Mouse (Mus musculus): ENCODE results near the gene Zfand3. TPM values are rescaled to one million over a fixed set of nuclear protein-coding genes. Genes with fewer than 3 reads are reported as not detected.

The Zfand3 gene
- polyA plus RNA-seq, 1 experiment from 2014 or later, result 60.2 TPM

- WGBS, result 71% methylated on average over 1 of the region's 1 CpGs
- H3K27ac ChIP-seq, result no peak overlapping the region
- no peak overlapping the region for H3K4me2 ChIP-seq
- no peaks in the 10 kb centered on the region for H3K9me3 ChIP-seq
- no peak overlapping the region for H3K4me3 ChIP-seq (replicated peaks)
- H3K4me1 ChIP-seq (replicated peaks), result no peaks in the 10 kb centered on the region
- H3K9ac ChIP-seq (replicated peaks), result no peak overlapping the region
- peaks cover 15% of the 10 kb centered on the region; the same call in 1 of the 2 replicates for H3K36me3 ChIP-seq
- ATAC-seq (ENCODE audit: insufficient number of reproducible peaks, insufficient read depth, low FRiP score, low TSS enrichment, low read depth), result no peak
- H3K27me3 ChIP-seq, result no peaks in the 10 kb centered on the region
Measured at GRCm38 (mm10) chr17:30178402-30178801, 173.9 kb downstream of the Zfand3 start.

DNA sequence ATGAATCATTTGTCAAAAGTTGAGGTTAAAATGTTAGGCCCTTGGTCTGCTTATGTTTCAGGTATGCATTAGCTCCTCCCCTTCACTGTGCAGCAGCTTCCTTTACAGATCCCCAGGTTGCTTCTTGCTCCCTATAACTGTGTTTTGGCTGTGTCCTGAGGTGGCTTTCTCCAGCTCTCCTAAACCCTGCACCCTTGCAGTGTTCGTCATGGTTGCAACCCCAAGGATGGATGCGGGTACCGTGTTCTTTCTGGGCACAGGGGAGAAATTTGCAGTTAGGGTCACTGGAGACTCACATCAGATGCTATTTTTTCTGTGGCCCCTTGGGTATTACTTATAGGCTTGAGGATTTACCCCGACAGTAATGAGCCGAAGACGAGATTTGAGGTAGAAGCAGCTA, 175.7 kb downstream of the Zfand3 start:
- Histone ChIP-seq H3K9me3 (no peaks in the 10 kb centered on the region), H3K27ac (no peak overlapping the region), H3K36me3 (peaks cover 24% of the 10 kb centered on the region; the same call in 1 of the 2 replicates), H3K4me1 (replicated peaks) (no peaks in the 10 kb centered on the region), H3K27me3 (no peaks in the 10 kb centered on the region), H3K9ac (replicated peaks) (no peak overlapping the region), H3K4me3 (replicated peaks) (no peak overlapping the region), H3K4me2 (no peak overlapping the region)
- ATAC-seq (ENCODE audit: insufficient number of reproducible peaks, insufficient read depth, low FRiP score, low TSS enrichment, low read depth), result no peak
- 93% methylated on average over 6 of the region's 6 CpGs for WGBS

GRCm38 (mm10) chr17:30181554-30181953, 177.0 kb downstream of the Zfand3 start:
- Histone ChIP-seq H3K27ac (no peak overlapping the region), H3K9ac (replicated peaks) (no peak overlapping the region), H3K4me3 (replicated peaks) (no peak overlapping the region), H3K9me3 (no peaks in the 10 kb centered on the region), H3K27me3 (no peaks in the 10 kb centered on the region), H3K36me3 (peaks cover 24% of the 10 kb centered on the region; the same call in 1 of the 2 replicates), H3K4me2 (no peak overlapping the region), H3K4me1 (replicated peaks) (no peaks in the 10 kb centered on the region)
- ATAC-seq (ENCODE audit: insufficient number of reproducible peaks, insufficient read depth, low FRiP score, low TSS enrichment, low read depth), result no peak
- 86% methylated on average over 4 of the region's 4 CpGs for WGBS

GRCm38 (mm10) chr17:30182063-30182462, 177.5 kb downstream of the Zfand3 start:
- no peak for ATAC-seq (ENCODE audit: insufficient number of reproducible peaks, insufficient read depth, low FRiP score, low TSS enrichment, low read depth)
- Histone ChIP-seq H3K36me3 (peaks cover 24% of the 10 kb centered on the region; the same call in 1 of the 2 replicates), H3K9me3 (no peaks in the 10 kb centered on the region), H3K4me3 (replicated peaks) (no peak overlapping the region), H3K9ac (replicated peaks) (no peak overlapping the region), H3K27ac (no peak overlapping the region), H3K4me2 (no peak overlapping the region), H3K4me1 (replicated peaks) (peaks cover 2% of the 10 kb centered on the region; the same call in 1 of the 2 replicates), H3K27me3 (no peaks in the 10 kb centered on the region)
- WGBS, result 88% methylated on average over 2 of the region's 2 CpGs

DNA sequence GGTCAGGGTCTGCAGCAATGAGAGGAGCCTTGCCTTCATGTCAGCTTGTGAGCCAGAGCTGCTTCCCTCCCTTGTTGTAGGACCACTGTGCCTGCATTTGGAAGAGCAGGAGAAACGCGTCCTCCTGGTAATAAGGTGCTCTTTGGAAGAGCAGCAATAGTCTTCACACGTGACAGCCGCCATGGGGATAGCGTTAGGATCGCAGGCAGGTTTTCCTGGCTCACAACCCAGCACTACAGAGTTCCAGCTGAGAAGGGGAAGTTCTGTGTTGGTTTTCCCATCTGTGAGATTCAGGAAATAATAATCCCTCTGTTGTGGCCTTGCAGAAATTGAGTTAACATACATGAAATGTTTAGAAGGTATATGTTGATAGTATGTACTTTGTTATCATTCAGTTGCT, 179.0 kb downstream of the Zfand3 start:
- H3K27me3 ChIP-seq, result no peaks in the 10 kb centered on the region
- H3K36me3 ChIP-seq, result 0 out of 2 replicates have a peak, but pooled peaks cover 10% of the 10 kb centered on the region
- H3K9ac ChIP-seq (replicated peaks), result no peak overlapping the region
- 89% methylated on average over 6 of the region's 6 CpGs for WGBS
- no peaks in the 10 kb centered on the region for H3K9me3 ChIP-seq
- no peak overlapping the region for H3K4me2 ChIP-seq
- ATAC-seq (ENCODE audit: insufficient number of reproducible peaks, insufficient read depth, low FRiP score, low TSS enrichment, low read depth), result no peak
- no peak overlapping the region for H3K4me3 ChIP-seq (replicated peaks)
- peaks cover 17% of the 10 kb centered on the region for H3K4me1 ChIP-seq (replicated peaks)
- no peak overlapping the region for H3K27ac ChIP-seq

- Histone ChIP-seq H3K27ac (no peak overlapping the region), H3K9me3 (no peaks in the 10 kb centered on the region), H3K4me2 (no peak overlapping the region), H3K27me3 (no peaks in the 10 kb centered on the region), H3K9ac (replicated peaks) (no peak overlapping the region), H3K36me3 (peaks cover 14% of the 10 kb centered on the region; the same call in 1 of the 2 replicates), H3K4me1 (replicated peaks) (peaks cover 49% of the 10 kb centered on the region), H3K4me3 (replicated peaks) (no peak overlapping the region)
- no peak for ATAC-seq (ENCODE audit: insufficient number of reproducible peaks, insufficient read depth, low FRiP score, low TSS enrichment, low read depth)
- WGBS, result 88% methylated on average over 6 of the region's 6 CpGs
Measured at GRCm38 (mm10) chr17:30187154-30187553, 182.6 kb downstream of the Zfand3 start.

DNA sequence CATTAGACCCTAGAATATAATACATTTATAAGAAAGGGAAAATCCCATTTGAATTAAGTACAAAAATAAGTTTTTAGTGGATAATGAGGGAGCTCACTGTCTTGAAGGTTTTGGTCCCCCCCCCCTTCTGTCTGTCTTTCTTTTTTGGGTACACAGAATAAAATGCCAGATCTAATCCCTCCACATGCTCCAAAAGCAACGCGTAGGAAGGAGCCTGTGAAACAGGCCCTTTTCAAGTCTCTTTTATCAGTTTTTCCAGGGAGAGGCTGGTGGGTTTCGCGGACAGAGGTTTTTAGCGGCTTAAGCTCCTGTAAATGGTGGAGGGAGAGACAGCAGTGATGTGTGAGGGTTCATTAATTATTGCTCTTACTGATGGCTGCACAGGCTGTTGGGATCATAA, 183.0 kb downstream of the Zfand3 start:
- peak overlapping the region; percentile 18; the same call in 1 of the 2 replicates for H3K27ac ChIP-seq
- no peak overlapping the region for H3K9ac ChIP-seq (replicated peaks)

GRCm38 (mm10) chr17:30188031-30188981, 183.8 kb downstream of the Zfand3 start:
- H3K27ac ChIP-seq, result peak overlapping the region; percentile 18; the same call in 1 of the 2 replicates
- H3K9me3 ChIP-seq, result no peaks in the 10 kb centered on the region
- ATAC-seq (ENCODE audit: insufficient number of reproducible peaks, insufficient read depth, low FRiP score, low TSS enrichment, low read depth), result 0 out of 2 replicates have a peak, but pooled peaks have one; percentile 43
- no peak overlapping the region for H3K9ac ChIP-seq (replicated peaks)
- H3K4me1 ChIP-seq (replicated peaks), result peaks cover 50% of the 10 kb centered on the region
- 15% methylated on average over 20 of the region's 20 CpGs for WGBS
- no peaks in the 10 kb centered on the region for H3K27me3 ChIP-seq
- H3K36me3 ChIP-seq, result peaks cover 25% of the 10 kb centered on the region
- no peak overlapping the region for H3K4me3 ChIP-seq (replicated peaks)
- peak overlapping the region; percentile 9 for H3K4me2 ChIP-seq

More for the DNA sequence above, 183.0 kb downstream of the Zfand3 start:
- Histone ChIP-seq H3K4me2 (no peak overlapping the region; the same call in 1 of the 2 replicates), H3K36me3 (peaks cover 18% of the 10 kb centered on the region), H3K27me3 (no peaks in the 10 kb centered on the region), H3K9me3 (no peaks in the 10 kb centered on the region), H3K4me1 (replicated peaks) (peaks cover 50% of the 10 kb centered on the region), H3K4me3 (replicated peaks) (no peak overlapping the region)
- ATAC-seq (ENCODE audit: insufficient number of reproducible peaks, insufficient read depth, low FRiP score, low TSS enrichment, low read depth), result no peak
- WGBS, result 33% methylated on average over 5 of the region's 5 CpGs

- Histone ChIP-seq H3K27ac (no peak overlapping the region), H3K27me3 (no peaks in the 10 kb centered on the region), H3K4me1 (replicated peaks) (peaks cover 62% of the 10 kb centered on the region), H3K9ac (replicated peaks) (no peak overlapping the region), H3K4me3 (replicated peaks) (no peak overlapping the region), H3K4me2 (no peak overlapping the region), H3K9me3 (no peaks in the 10 kb centered on the region), H3K36me3 (peaks cover 34% of the 10 kb centered on the region)
- WGBS, result 75% methylated on average over 11 of the region's 11 CpGs
- ATAC-seq (ENCODE audit: insufficient number of reproducible peaks, insufficient read depth, low FRiP score, low TSS enrichment, low read depth), result no peak
Measured at GRCm38 (mm10) chr17:30191097-30191640, 186.6 kb downstream of the Zfand3 start.

DNA sequence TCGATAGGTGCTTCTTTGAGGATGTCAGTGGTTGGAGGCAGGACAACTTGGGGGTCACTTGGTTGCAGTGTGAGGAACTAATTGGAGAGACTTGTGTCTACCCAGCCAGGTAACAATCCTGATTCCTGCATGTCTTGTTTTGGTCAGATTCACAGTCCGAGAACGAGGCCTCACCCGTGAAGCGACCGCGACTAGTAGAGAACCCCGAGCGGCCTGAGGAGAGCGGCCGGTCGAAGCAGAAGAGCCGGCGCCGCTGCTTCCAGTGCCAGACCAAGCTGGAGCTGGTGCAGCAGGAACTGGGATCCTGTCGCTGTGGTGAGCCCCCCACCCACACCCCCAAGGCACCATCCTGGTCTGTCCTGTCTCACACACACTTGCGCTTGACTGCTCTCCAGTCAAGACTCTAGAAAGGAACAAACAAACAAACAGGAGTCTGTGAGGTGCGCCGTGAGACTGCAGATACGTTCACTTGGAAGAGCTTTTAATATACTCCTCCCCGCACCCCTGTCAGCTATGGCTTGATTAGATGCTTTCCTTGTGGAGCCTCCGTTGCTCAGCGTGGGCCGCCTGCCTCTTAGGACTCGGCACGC, 188.0 kb downstream of the Zfand3 start:
- peaks cover 34% of the 10 kb centered on the region for H3K36me3 ChIP-seq
- H3K27me3 ChIP-seq, result no peaks in the 10 kb centered on the region
- H3K27ac ChIP-seq, result no peak overlapping the region
- 93% methylated on average over 26 of the region's 26 CpGs for WGBS
- H3K4me1 ChIP-seq (replicated peaks), result peaks cover 69% of the 10 kb centered on the region
- H3K9me3 ChIP-seq, result no peaks in the 10 kb centered on the region
- H3K4me3 ChIP-seq (replicated peaks), result no peak overlapping the region
- ATAC-seq (ENCODE audit: insufficient number of reproducible peaks, insufficient read depth, low FRiP score, low TSS enrichment, low read depth), result no peak
- H3K9ac ChIP-seq (replicated peaks), result no peak overlapping the region
- no peak overlapping the region for H3K4me2 ChIP-seq

GRCm38 (mm10) chr17:30193615-30194014, 189.1 kb downstream of the Zfand3 start:
- Histone ChIP-seq H3K4me1 (replicated peaks) (peaks cover 68% of the 10 kb centered on the region), H3K36me3 (peaks cover 34% of the 10 kb centered on the region), H3K9me3 (no peaks in the 10 kb centered on the region), H3K27me3 (no peaks in the 10 kb centered on the region), H3K9ac (replicated peaks) (no peak overlapping the region), H3K4me3 (replicated peaks) (no peak overlapping the region), H3K27ac (no peak overlapping the region), H3K4me2 (no peak overlapping the region)
- no peak for ATAC-seq (ENCODE audit: insufficient number of reproducible peaks, insufficient read depth, low FRiP score, low TSS enrichment, low read depth)
- WGBS, result 52% methylated on average over 2 of the region's 2 CpGs

Measured in limb, embryonic 12.5 days (tissue).